Mouse (Mus musculus) Muller cell, postnatal 12 days (primary cell): ENCODE measurements around the gene Hint2.
A peak's percentile ranks its signal among the peaks of the same experiment; 100 is the strongest.

Source experiments
- DNase-seq: peaks from one replicate; pipeline ENCODE4 v3.0.0-alpha.2; 2015; ENCODE audit errors: inconsistent ontology term

Hint2 gene

GRCm38 (mm10) chr4:43656339-43657109 is at the start of gene Hint2:
Hint2 (minus strand) TSS chr4:43656466.
- DNase-seq: peak; percentile 99

GRCm38 (mm10) chr4:43705991-43706390 is 49.7 kb upstream of the Hint2 start:
- DNase-seq: no peak

- DNase-seq: no peak
Measured at GRCm38 (mm10) chr4:43703851-43704250, 47.6 kb upstream of the Hint2 start.

- DNase-seq: no peak
Measured at GRCm38 (mm10) chr4:43703439-43703838, 47.2 kb upstream of the Hint2 start.

GRCm38 (mm10) chr4:43700707-43701106 is 44.4 kb upstream of the Hint2 start, which contains the start of gene Olfr70:
Olfr70 (minus strand) TSS chr4:43700807.
- no peak for DNase-seq

GRCm38 (mm10) chr4:43696561-43696960 is 40.3 kb upstream of the Hint2 start:
- peak; percentile 51 for DNase-seq

GRCm38 (mm10) chr4:43695249-43695671 is 39.0 kb upstream of the Hint2 start:
- DNase-seq: peak; percentile 11

GRCm38 (mm10) chr4:43694439-43695248 is 38.4 kb upstream of the Hint2 start:
- DNase-seq: no peak

GRCm38 (mm10) chr4:43693806-43694241 is 37.6 kb upstream of the Hint2 start:
- peak; percentile 58 for DNase-seq

- DNase-seq: no peak
Measured at GRCm38 (mm10) chr4:43691026-43691425, 34.8 kb upstream of the Hint2 start.

GRCm38 (mm10) chr4:43690021-43690420 is 33.8 kb upstream of the Hint2 start:
- DNase-seq: no peak

- no peak for DNase-seq
Measured at GRCm38 (mm10) chr4:43679416-43680043, 23.3 kb upstream of the Hint2 start.

GRCm38 (mm10) chr4:43678541-43678940 is 22.3 kb upstream of the Hint2 start:
- no peak for DNase-seq

GRCm38 (mm10) chr4:43675608-43676007 is 19.3 kb upstream of the Hint2 start:
- no peak for DNase-seq

- no peak for DNase-seq
Measured at GRCm38 (mm10) chr4:43674974-43675373, 18.7 kb upstream of the Hint2 start.

GRCm38 (mm10) chr4:43673703-43674102 is 17.4 kb upstream of the Hint2 start:
- no peak for DNase-seq

GRCm38 (mm10) chr4:43672070-43672469 is 15.8 kb upstream of the Hint2 start:
- peak; percentile 81 for DNase-seq

- peak; percentile 88 for DNase-seq
Measured at GRCm38 (mm10) chr4:43669428-43669794, 13.1 kb upstream of the Hint2 start.

GRCm38 (mm10) chr4:43668782-43669427 is 12.6 kb upstream of the Hint2 start, which contains the start of the genes Tmem8b and Fam221b:
Tmem8b (plus strand) TSS chr4:43668971.
Fam221b (minus strand) TSS chr4:43669145.
- DNase-seq: peak; percentile 92

- DNase-seq: no peak
Measured at GRCm38 (mm10) chr4:43666412-43666811, 10.1 kb upstream of the Hint2 start.

GRCm38 (mm10) chr4:43657146-43657545 is 880 bp upstream of the Hint2 start:
- DNase-seq: peak; percentile 6
